Mouse (Mus musculus) liver, embryonic 14.5 days (tissue): ENCODE measurements around the gene Dact2. TPM values are rescaled to one million over a fixed set of nuclear protein-coding genes. Genes with fewer than 3 reads are reported as not detected.

Experiments
- ATAC-seq: fragments of 200-750 bp; cut with Nextera tagmentation; 2 replicates; pipeline ENCODE4 v1.8.0; 2017; ENCODE audit warnings: moderate number of reproducible peaks, mild to moderate bottlenecking, moderate library complexity; ENCODE audit not compliant: insufficient read depth
- DNase-seq, 3 experiments: peaks; one replicate each; pipeline ENCODE4 v3.0.0-alpha.2; 2012 to 2013; ENCODE audit warnings: low read depth in 3 of 3, low spot score in 3 of 3
- H3K27ac ChIP-seq: fragments of 300-500 bp; sonication (generic); 2 replicates; pipeline ENCODE4 v1.5.1; 2014; ENCODE audit warnings: moderate library complexity, mild to moderate bottlenecking, control low read depth, inconsistent platforms
- H3K27me3 ChIP-seq: fragments of 300-500 bp; sonication (generic); 2 replicates; pipeline ENCODE4 v1.6.1; 2014; ENCODE audit warnings: mild to moderate bottlenecking, low read length, moderate library complexity; ENCODE audit not compliant: control insufficient read depth, insufficient read depth
- H3K36me3 ChIP-seq: fragments of 300-500 bp; sonication (generic); replicated peaks from 2 replicates; pipeline ENCODE4 v1.6.1; 2014; ENCODE audit warnings: low read depth; ENCODE audit not compliant: control insufficient read depth, insufficient read depth
- H3K4me1 ChIP-seq, 2 experiments: fragments of 200-500 bp in 1 of 2; fragments of 300-500 bp in 1 of 2; sonication (generic) in 1 of 2; replicated peaks; 2 replicates each; pipeline ENCODE4 v1.6.1; 2012 to 2014; ENCODE audit warnings: antibody characterized with exemption in 1 of 2, inconsistent platforms in 1 of 2, low read length in 1 of 2; ENCODE audit not compliant: control insufficient read depth in 2 of 2, insufficient read depth in 2 of 2
- H3K4me2 ChIP-seq: fragments of 300-500 bp; sonication (generic); 2 replicates; pipeline ENCODE4 v1.6.1; 2014; ENCODE audit warnings: low read depth, mild to moderate bottlenecking, control low read depth, moderate library complexity
- H3K4me3 ChIP-seq, 2 experiments: fragments of 200-500 bp in 1 of 2; fragments of 300-500 bp in 1 of 2; sonication (generic) in 1 of 2; 2 replicates each; pipeline ENCODE4 v1.5.1; 2012 to 2014; ENCODE audit warnings: low read depth in 2 of 2, low read length in 2 of 2, mild to moderate bottlenecking in 2 of 2, control low read depth in 1 of 2, inconsistent platforms in 1 of 2, moderate library complexity in 1 of 2; ENCODE audit not compliant: insufficient read depth in 1 of 2
- H3K9ac ChIP-seq: fragments of 300-500 bp; sonication (generic); replicated peaks from 2 replicates; pipeline ENCODE4 v1.6.1; 2014; ENCODE audit warnings: mild to moderate bottlenecking, control low read depth, moderate library complexity
- H3K9me3 ChIP-seq: fragments of 300-500 bp; sonication (generic); 2 replicates; pipeline ENCODE4 v1.6.1; 2016; ENCODE audit warnings: low read length, mixed read lengths; ENCODE audit not compliant: control insufficient read depth
- CTCF ChIP-seq: IDR thresholded peaks from 2 replicates; pipeline ENCODE4 v1.5.1; 2016; ENCODE audit warnings: antibody characterized with exemption, low read depth, control low read depth
- EP300 ChIP-seq: IDR thresholded peaks from 2 replicates; pipeline ENCODE4 v1.6.1; 2016; ENCODE audit warnings: antibody characterized with exemption, low read depth
- WGBS: fragments of 180-500 bp; shearing (Covaris S2); extraction: QIAGEN DNeasy Blood & Tissue Kit; methylation state at CpG from one replicate; pipeline ENCODE4 v1.1.7; 2014; ENCODE audit not compliant: insufficient replicate concordance; 5-methylcytosine and 5-hydroxymethylcytosine counted together
- polyA plus RNA-seq, 2 experiments: library from polyadenylated mRNA; depleted of rRNA in 1 of 2; stranded (reverse) in 1 of 2; unstranded in 1 of 2; fragments of >200 nt; fragmentation: Nextera tagmentation in 1 of 2; extraction: Ambion mirVana in 1 of 2; gene quantifications; 2 replicates each; pipeline versions ENCODE4 v1.2.1 to v1.2.3; 2012 to 2014

Gene Dact2
- polyA plus RNA-seq, 2 experiments, result 0.84 to 0.90 TPM

DNA sequence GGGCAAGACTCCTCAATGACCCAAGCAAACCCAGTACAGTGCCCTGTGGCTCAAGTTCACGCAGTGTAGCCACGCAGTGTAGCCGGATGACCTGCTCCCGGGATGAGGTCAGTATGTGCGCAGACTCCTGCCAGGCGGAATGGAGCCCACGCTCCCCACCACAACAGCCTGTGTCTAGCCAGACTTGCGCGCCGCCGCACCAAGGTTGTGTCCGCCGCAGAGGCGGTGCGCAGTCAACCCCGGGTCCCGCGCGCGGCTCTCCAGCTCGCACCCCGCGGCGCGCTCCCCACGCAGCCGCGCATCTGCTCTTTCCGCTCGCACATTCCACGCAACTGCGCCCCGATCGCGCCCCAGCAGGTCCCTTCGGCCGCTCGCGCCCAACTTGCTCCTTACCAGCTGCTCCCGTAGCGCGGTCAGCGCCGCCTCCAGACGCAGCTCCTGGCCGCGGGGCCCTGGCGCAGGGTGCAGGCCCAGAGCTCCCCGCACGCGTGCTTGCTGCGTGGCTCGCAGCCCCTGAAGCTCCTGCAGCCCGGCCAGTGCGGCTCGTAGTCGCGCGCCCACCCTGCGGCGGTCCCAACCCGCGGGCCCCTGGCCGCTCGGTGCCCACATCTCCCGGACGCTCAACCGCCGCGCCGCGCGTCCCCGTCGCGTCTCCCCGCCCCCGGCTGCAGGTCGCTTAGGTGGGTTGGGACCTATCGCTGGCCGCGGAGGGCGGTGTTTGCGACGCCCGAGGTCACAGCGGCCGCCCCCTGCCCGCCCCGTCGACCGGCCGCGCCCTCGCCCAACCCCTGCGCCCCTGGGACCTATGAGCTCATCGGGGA lies 773 bp downstream of the Dact2 start:
- Histone ChIP-seq H3K27me3 (peaks cover 32% of the 10 kb centered on the region), H3K4me2 (peak overlapping the region; percentile 42), H3K4me1 (peaks cover 0 to 2% of the 10 kb centered on the region in 2 experiments; a peak in 1 of 4 replicates), H3K36me3 (no peaks in the 10 kb centered on the region), H3K9ac (no peak overlapping the region; the same call in 1 of the 2 replicates), H3K4me3 (peak overlapping the region; percentile 52 to 59), H3K9me3 (no peaks in the 10 kb centered on the region), H3K27ac (no peak overlapping the region)
- no peak for DNase-seq
- peak; percentile 56 for ATAC-seq
- no peak for TF ChIP-seq CTCF
- TF ChIP-seq EP300, result no peak
- WGBS, result 2% methylated on average over 91 of the region's 97 CpGs

- Histone ChIP-seq H3K4me2 (peak overlapping the region; percentile 42), H3K27ac (no peak overlapping the region), H3K4me3 (peak overlapping the region; percentile 52 to 59; a peak in 3 of 4 replicates), H3K4me1 (peaks cover 0 to 2% of the 10 kb centered on the region in 2 experiments; a peak in 1 of 4 replicates), H3K9me3 (no peaks in the 10 kb centered on the region), H3K9ac (no peak overlapping the region), H3K27me3 (peaks cover 32% of the 10 kb centered on the region), H3K36me3 (no peaks in the 10 kb centered on the region)
- WGBS, result 4% methylated on average over 18 of the region's 18 CpGs
- DNase-seq, result peak; percentile 15 to 29 (median 17)
- ATAC-seq, result peak; percentile 61
- TF ChIP-seq EP300, result no peak
- no peak for TF ChIP-seq CTCF
Observed at GRCm38 (mm10) chr17:14202291-14203030, 1.6 kb downstream of the Dact2 start.

DNA sequence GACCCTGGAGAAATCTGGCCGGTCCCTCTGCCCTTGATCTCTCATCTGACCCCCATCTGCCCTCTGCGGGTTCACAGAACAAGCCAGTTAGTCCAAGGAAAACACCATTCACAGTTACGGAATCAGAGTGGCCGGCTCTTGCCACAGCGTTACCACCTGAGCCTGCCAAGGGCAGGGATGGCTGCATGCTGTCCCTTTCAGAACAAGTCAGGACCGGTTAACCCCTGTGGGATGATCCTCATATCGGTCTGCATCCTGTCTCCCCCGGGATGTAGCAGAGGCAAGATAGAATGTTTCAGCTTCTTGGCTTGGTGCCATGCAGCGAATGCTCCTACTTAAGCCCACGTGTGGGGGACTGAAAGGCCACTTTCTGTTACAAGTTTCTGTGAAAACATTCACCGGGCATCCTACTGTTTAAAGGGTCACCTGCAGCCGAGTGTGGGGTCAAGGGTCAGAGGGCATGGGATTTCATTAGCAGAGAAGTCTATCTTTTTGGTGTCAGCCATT lies 2.8 kb downstream of the Dact2 start:
- peaks cover 30% of the 10 kb centered on the region for H3K27me3 ChIP-seq

GRCm38 (mm10) chr17:14200206-14200605 lies 3.9 kb downstream of the Dact2 start:
- Histone ChIP-seq H3K36me3 (no peaks in the 10 kb centered on the region), H3K27ac (no peak overlapping the region), H3K4me2 (no peak overlapping the region), H3K4me1 (peaks cover 0 to 2% of the 10 kb centered on the region in 2 experiments; a peak in 1 of 4 replicates), H3K9me3 (no peaks in the 10 kb centered on the region), H3K27me3 (peaks cover 30% of the 10 kb centered on the region), H3K4me3 (no peak overlapping the region), H3K9ac (no peak overlapping the region)
- TF ChIP-seq EP300 (no peak), CTCF (no peak)
- WGBS, result 72% methylated on average over 7 of the region's 7 CpGs
- DNase-seq (no peak), ATAC-seq (no peak)

More for the DNA sequence above, 2.8 kb downstream of the Dact2 start:
- ATAC-seq (no peak), DNase-seq (no peak)
- 21% methylated on average over 12 of the region's 12 CpGs for WGBS
- TF ChIP-seq CTCF, result no peak
- TF ChIP-seq EP300, result no peak
- Histone ChIP-seq H3K9me3 (no peaks in the 10 kb centered on the region), H3K4me1 (peaks cover 0 to 2% of the 10 kb centered on the region in 2 experiments; a peak in 1 of 4 replicates), H3K36me3 (no peaks in the 10 kb centered on the region), H3K4me3 (no peak overlapping the region), H3K9ac (no peak overlapping the region), H3K4me2 (peak overlapping the region; percentile 32), H3K27ac (no peak overlapping the region)
